Mouse (Mus musculus): ENCODE measurements around the gene Zfp367.

GRCm38 (mm10) chr13:64161916-64162611 is 9.1 kb upstream of the Zfp367 start:
- TF ChIP-seq CTCF (IDR thresholded peaks at IDR 0.05; ENCODE audit: low read depth) (no peak), EP300 (IDR thresholded peaks at IDR 0.05; ENCODE audit: low read depth) (no peak)

Data from liver, embryonic 14.5 days (tissue).